Mouse (Mus musculus): ENCODE results near the gene Tbc1d4.

- no peak for TF ChIP-seq TAL1 (IDR thresholded peaks at IDR 0.05; ENCODE audit: low read length)
- no peak for TF ChIP-seq GATA1 (IDR thresholded peaks at IDR 0.05; ENCODE audit: low read length)
Observed at GRCm38 (mm10) chr14:101445205-101445604, 163.8 kb downstream of the Tbc1d4 start.

All from erythroblast, embryonic 14.5 days (primary cell).